Mouse (Mus musculus): ENCODE data around the gene Arhgap42. TPM values are rescaled to one million over a fixed set of nuclear protein-coding genes. Genes with fewer than 3 reads are reported as not detected.
A peak's percentile ranks its signal among the peaks of the same experiment; 100 is the strongest.

Gene Arhgap42
- polyA plus RNA-seq (2015; fragmentation: Nextera tagmentation; extraction: Ambion mirVana) = 21.4 and 23.9 TPM in 2 replicates

GRCm38 (mm10) chr9:9238438-9239391 lies at the start of gene Arhgap42:
Arhgap42 (minus strand) TSS chr9:9239101.
- Histone ChIP-seq H3K9me3 (no peaks in the 10 kb centered on the region), H3K4me2 (peak within 1 kb of the TSS; percentile 72), H3K4me3 (peak within 1 kb of the TSS; percentile 82), H3K9ac (peak within 1 kb of the TSS; percentile 91), H3K4me1 (replicated peaks) (peaks cover 13% of the 10 kb centered on the region; the same call in 1 of the 2 replicates), H3K27me3 (no peaks in the 10 kb centered on the region), H3K27ac (peak within 1 kb of the TSS; percentile 83), H3K36me3 (no peaks in the 10 kb centered on the region)
- ATAC-seq (ENCODE audit: low FRiP score) = peak; percentile 92
- WGBS = under 1% methylated on average over 78 of the region's 78 CpGs

- Histone ChIP-seq H3K27me3 (no peaks in the 10 kb centered on the region), H3K9me3 (no peaks in the 10 kb centered on the region), H3K27ac (no peak overlapping the region), H3K36me3 (no peaks in the 10 kb centered on the region), H3K4me3 (no peak overlapping the region), H3K4me2 (no peak overlapping the region), H3K9ac (no peak overlapping the region), H3K4me1 (replicated peaks) (no peaks in the 10 kb centered on the region)
- 88% methylated on average over 2 of the region's 2 CpGs for WGBS
- no peak for ATAC-seq (ENCODE audit: low FRiP score)
Measured at GRCm38 (mm10) chr9:9288140-9288539, 49.2 kb upstream of the Arhgap42 start.

- Histone ChIP-seq H3K27ac (no peak overlapping the region), H3K4me3 (no peak overlapping the region), H3K4me1 (replicated peaks) (no peaks in the 10 kb centered on the region; the same call in 1 of the 2 replicates), H3K36me3 (no peaks in the 10 kb centered on the region), H3K4me2 (no peak overlapping the region), H3K27me3 (no peaks in the 10 kb centered on the region), H3K9me3 (no peaks in the 10 kb centered on the region), H3K9ac (no peak overlapping the region)
- 6% methylated on average over 2 of the region's 2 CpGs for WGBS
- 0 out of 2 replicates have a peak, but pooled peaks have one; percentile 46 for ATAC-seq (ENCODE audit: low FRiP score)
Measured at GRCm38 (mm10) chr9:9269305-9269704, 30.4 kb upstream of the Arhgap42 start.

- Histone ChIP-seq H3K27ac (no peak overlapping the region), H3K36me3 (no peaks in the 10 kb centered on the region), H3K9me3 (no peaks in the 10 kb centered on the region), H3K4me3 (no peak overlapping the region), H3K4me1 (replicated peaks) (no peaks in the 10 kb centered on the region; the same call in 1 of the 2 replicates), H3K9ac (no peak overlapping the region), H3K27me3 (no peaks in the 10 kb centered on the region), H3K4me2 (no peak overlapping the region)
- WGBS = 79% methylated on average over 6 of the region's 6 CpGs
- ATAC-seq (ENCODE audit: low FRiP score) = no peak
Measured at GRCm38 (mm10) chr9:9267606-9268601, 29.0 kb upstream of the Arhgap42 start.

GRCm38 (mm10) chr9:9263543-9263942 lies 24.6 kb upstream of the Arhgap42 start:
- ATAC-seq (ENCODE audit: low FRiP score) = peak; percentile 52; the same call in 1 of the 2 replicates
- H3K4me2 ChIP-seq = no peak overlapping the region
- WGBS = 33% methylated on average over 1 of the region's 1 CpGs

GRCm38 (mm10) chr9:9262479-9262878 lies 23.6 kb upstream of the Arhgap42 start:
- H3K4me3 ChIP-seq = no peak overlapping the region
- no peak overlapping the region for H3K9ac ChIP-seq
- no peaks in the 10 kb centered on the region for H3K36me3 ChIP-seq
- no peaks in the 10 kb centered on the region for H3K4me1 ChIP-seq (replicated peaks)
- 93% methylated on average over 2 of the region's 2 CpGs for WGBS
- no peaks in the 10 kb centered on the region for H3K27me3 ChIP-seq
- no peak for ATAC-seq (ENCODE audit: low FRiP score)
- no peaks in the 10 kb centered on the region for H3K9me3 ChIP-seq
- no peak overlapping the region for H3K27ac ChIP-seq
- no peak overlapping the region for H3K4me2 ChIP-seq

More at GRCm38 (mm10) chr9:9263543-9263942, 24.6 kb upstream of the Arhgap42 start:
- Histone ChIP-seq H3K9ac (no peak overlapping the region), H3K9me3 (no peaks in the 10 kb centered on the region), H3K36me3 (no peaks in the 10 kb centered on the region), H3K4me3 (no peak overlapping the region), H3K27ac (no peak overlapping the region), H3K27me3 (no peaks in the 10 kb centered on the region), H3K4me1 (replicated peaks) (no peaks in the 10 kb centered on the region)

GRCm38 (mm10) chr9:9254764-9255163 lies 15.9 kb upstream of the Arhgap42 start:
- Histone ChIP-seq H3K9ac (no peak overlapping the region), H3K27me3 (no peaks in the 10 kb centered on the region), H3K4me1 (replicated peaks) (no peaks in the 10 kb centered on the region), H3K4me2 (no peak overlapping the region), H3K4me3 (no peak overlapping the region), H3K9me3 (no peaks in the 10 kb centered on the region), H3K27ac (no peak overlapping the region), H3K36me3 (no peaks in the 10 kb centered on the region)
- no peak for ATAC-seq (ENCODE audit: low FRiP score)
- WGBS = 92% methylated on average over 1 of the region's 1 CpGs

GRCm38 (mm10) chr9:9248529-9248928 lies 9.6 kb upstream of the Arhgap42 start:
- Histone ChIP-seq H3K27me3 (no peaks in the 10 kb centered on the region), H3K4me3 (no peak overlapping the region), H3K36me3 (no peaks in the 10 kb centered on the region), H3K27ac (no peak overlapping the region), H3K9me3 (no peaks in the 10 kb centered on the region), H3K9ac (no peak overlapping the region), H3K4me2 (no peak overlapping the region), H3K4me1 (replicated peaks) (no peaks in the 10 kb centered on the region)
- 39% methylated on average over 2 of the region's 2 CpGs for WGBS
- no peak for ATAC-seq (ENCODE audit: low FRiP score)

- no peaks in the 10 kb centered on the region for H3K36me3 ChIP-seq
- ATAC-seq (ENCODE audit: low FRiP score) = no peak
- no peaks in the 10 kb centered on the region for H3K27me3 ChIP-seq
- H3K9me3 ChIP-seq = no peaks in the 10 kb centered on the region
- no peak overlapping the region for H3K27ac ChIP-seq
- H3K4me2 ChIP-seq = no peak overlapping the region
- no peaks in the 10 kb centered on the region for H3K4me1 ChIP-seq (replicated peaks)
- H3K4me3 ChIP-seq = no peak overlapping the region
- H3K9ac ChIP-seq = no peak overlapping the region
Measured at GRCm38 (mm10) chr9:9245994-9246393, 7.1 kb upstream of the Arhgap42 start.

GRCm38 (mm10) chr9:9243834-9244233 lies 4.9 kb upstream of the Arhgap42 start:
- H3K4me3 ChIP-seq = no peak overlapping the region
- no peaks in the 10 kb centered on the region for H3K36me3 ChIP-seq
- H3K27me3 ChIP-seq = no peaks in the 10 kb centered on the region
- 0 out of 2 replicates have a peak, but pooled peaks cover 2% of the 10 kb centered on the region for H3K4me1 ChIP-seq (replicated peaks)
- 58% methylated on average over 4 of the region's 4 CpGs for WGBS
- H3K27ac ChIP-seq = no peak overlapping the region
- no peaks in the 10 kb centered on the region for H3K9me3 ChIP-seq
- no peak for ATAC-seq (ENCODE audit: low FRiP score)
- no peak overlapping the region for H3K4me2 ChIP-seq
- H3K9ac ChIP-seq = no peak overlapping the region

GRCm38 (mm10) chr9:9241202-9241795 lies 2.4 kb upstream of the Arhgap42 start:
- H3K36me3 ChIP-seq = no peaks in the 10 kb centered on the region
- H3K4me2 ChIP-seq = no peak overlapping the region
- no peak for ATAC-seq (ENCODE audit: low FRiP score)
- H3K9ac ChIP-seq = no peak overlapping the region
- no peaks in the 10 kb centered on the region for H3K27me3 ChIP-seq
- H3K4me1 ChIP-seq (replicated peaks) = peaks cover 13% of the 10 kb centered on the region; the same call in 1 of the 2 replicates
- H3K4me3 ChIP-seq = no peak overlapping the region
- no peak overlapping the region for H3K27ac ChIP-seq
- no peaks in the 10 kb centered on the region for H3K9me3 ChIP-seq
- WGBS = 87% methylated on average over 7 of the region's 7 CpGs
